Mouse (Mus musculus) heart, postnatal 0 days (tissue): Measurements from ENCODE around the gene Dlg4. TPM values are rescaled to one million over a fixed set of nuclear protein-coding genes. Genes with fewer than 3 reads are reported as not detected.
"Not testable (repeated sequence)": the region's sequence is repeated elsewhere in the genome, so short reads cannot be mapped to it uniquely, and the experiment has no call there.

Experiments used
- ATAC-seq: fragments of 200-750 bp; cut with Nextera tagmentation; 2 replicates; pipeline ENCODE4 v1.8.0; 2017; ENCODE audit warnings: low read depth, moderate number of reproducible peaks, moderate library complexity; ENCODE audit not compliant: insufficient read depth
- DNase-seq: peaks from one replicate; pipeline ENCODE4 v3.0.0-alpha.2; 2016; ENCODE audit warnings: low spot score
- H3K27ac ChIP-seq: fragments of 300-500 bp; sonication (generic); 2 replicates; pipeline ENCODE4 v1.5.1; 2014; ENCODE audit warnings: low read depth, mild to moderate bottlenecking
- H3K27me3 ChIP-seq: fragments of 300-500 bp; sonication (generic); 2 replicates; pipeline ENCODE4 v1.6.1; 2014; ENCODE audit warnings: low read length, mixed read lengths; ENCODE audit not compliant: control insufficient read depth, insufficient read depth
- H3K36me3 ChIP-seq: fragments of 300-500 bp; sonication (generic); replicated peaks from 2 replicates; pipeline ENCODE4 v1.6.1; 2014; ENCODE audit warnings: low read length, mixed read lengths; ENCODE audit not compliant: control insufficient read depth, insufficient read depth
- H3K4me1 ChIP-seq: fragments of 300-500 bp; sonication (generic); 2 replicates; pipeline ENCODE4 v1.6.1; 2014; ENCODE audit warnings: antibody characterized with exemption; ENCODE audit not compliant: control insufficient read depth, insufficient read depth
- H3K4me2 ChIP-seq: fragments of 300-500 bp; sonication (generic); 2 replicates; pipeline ENCODE4 v1.6.1; 2014; ENCODE audit warnings: low read depth, mild to moderate bottlenecking, low read length, moderate library complexity
- H3K4me3 ChIP-seq: fragments of 300-500 bp; sonication (generic); 2 replicates; pipeline ENCODE4 v1.5.1; 2014; ENCODE audit warnings: low read depth, low read length
- H3K9ac ChIP-seq: fragments of 300-500 bp; sonication (generic); replicated peaks from 2 replicates; pipeline ENCODE4 v1.6.1; 2014; ENCODE audit warnings: low read depth, low read length, mixed read lengths
- H3K9me3 ChIP-seq: fragments of 300-500 bp; sonication (generic); replicated peaks from 2 replicates; pipeline ENCODE4 v1.6.1; 2016; ENCODE audit warnings: low read length; ENCODE audit not compliant: control insufficient read depth
- CTCF ChIP-seq: IDR thresholded peaks from 2 replicates; pipeline ENCODE4 v1.5.1; 2016; ENCODE audit warnings: antibody characterized with exemption, control low read depth, low read depth
- EP300 ChIP-seq: IDR thresholded peaks from 2 replicates; pipeline ENCODE4 v1.6.1; 2016; ENCODE audit warnings: antibody characterized with exemption, low read depth
- WGBS: fragments of 180-500 bp; shearing (Covaris S2); extraction: QIAGEN DNeasy Blood & Tissue Kit; methylation state at CpG from one replicate; pipeline ENCODE4 v1.1.7; 2014; 5-methylcytosine and 5-hydroxymethylcytosine counted together
- polyA plus RNA-seq: library from polyadenylated mRNA; unstranded; fragments of >200 nt; fragmentation: Nextera tagmentation; extraction: Ambion mirVana; gene quantifications from 2 replicates; pipeline ENCODE4 v1.2.1, GENCODE M21; 2015
- total RNA-seq: library from RNA; depleted of rRNA; stranded (reverse); fragments of >200 nt; gene quantifications from 2 replicates; pipeline ENCODE4 v1.2.3, GENCODE M21; 2014; ENCODE audit warnings: low replicate concordance

Dlg4 gene
- total and polyA plus RNA-seq, 2 experiments from 2014 or later: 2.2 to 10.3 TPM

DNA sequence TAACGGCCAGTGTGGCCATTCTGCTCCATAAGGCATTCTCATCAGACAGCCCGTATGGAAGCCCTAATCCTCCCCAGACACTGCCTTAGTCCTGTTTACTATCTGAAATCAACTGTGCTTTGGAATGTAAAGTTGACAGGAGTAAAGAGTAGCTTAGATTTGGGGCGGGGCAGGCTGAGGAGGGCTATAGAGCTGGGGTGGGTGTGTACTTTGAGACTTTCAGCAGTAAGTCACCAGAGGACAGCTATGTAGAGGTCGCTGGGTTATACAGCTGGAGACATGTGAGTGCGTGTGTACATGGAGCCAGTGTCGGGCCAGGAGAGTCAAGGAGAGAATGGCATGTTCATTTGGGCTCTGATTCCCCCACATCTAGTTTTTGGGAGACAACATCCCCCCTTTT, 43.2 kb downstream of the Dlg4 start:
- Histone ChIP-seq H3K4me3 (no peak overlapping the region), H3K4me1 (no peaks in the 10 kb centered on the region), H3K36me3 (no peaks in the 10 kb centered on the region), H3K27me3 (no peaks in the 10 kb centered on the region), H3K4me2 (no peak overlapping the region), H3K9ac (no peak overlapping the region), H3K27ac (no peak overlapping the region), H3K9me3 (no peaks in the 10 kb centered on the region)
- DNase-seq: no peak
- 31% methylated on average over 6 of the region's 6 CpGs for WGBS
- ATAC-seq: no peak
- TF ChIP-seq CTCF (no peak), EP300 (no peak)

DNA sequence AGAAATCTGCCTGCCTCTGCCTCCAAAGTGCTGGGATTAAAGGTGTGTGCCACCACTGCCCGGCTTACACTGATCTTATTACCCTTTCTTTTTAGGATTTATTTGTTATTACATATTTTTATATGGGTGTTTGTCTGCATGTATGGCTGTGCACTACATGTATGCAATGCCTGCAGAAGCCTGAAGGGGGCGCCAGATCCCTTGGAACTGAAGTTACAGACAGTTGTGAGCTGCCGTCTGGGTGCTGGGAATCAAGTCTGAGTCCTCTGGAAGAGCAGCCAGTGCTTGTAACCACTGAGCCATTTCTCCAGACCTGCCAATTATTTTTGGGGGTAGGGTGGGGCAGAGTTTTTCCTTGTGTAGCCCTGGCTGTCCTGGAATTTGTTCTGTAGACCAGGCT, 46.3 kb downstream of the Dlg4 start:
- H3K4me2 ChIP-seq: no peak overlapping the region
- H3K27ac ChIP-seq: no peak overlapping the region
- 70% methylated on average over 3 of the region's 3 CpGs for WGBS
- H3K4me3 ChIP-seq: no peak overlapping the region
- H3K27me3 ChIP-seq: no peaks in the 10 kb centered on the region
- ATAC-seq: no peak
- no peaks in the 10 kb centered on the region for H3K36me3 ChIP-seq
- TF ChIP-seq EP300 (no peak), CTCF (no peak)
- no peak for DNase-seq
- H3K4me1 ChIP-seq: no peaks in the 10 kb centered on the region
- H3K9me3 ChIP-seq: no peaks in the 10 kb centered on the region
- H3K9ac ChIP-seq: no peak overlapping the region

DNA sequence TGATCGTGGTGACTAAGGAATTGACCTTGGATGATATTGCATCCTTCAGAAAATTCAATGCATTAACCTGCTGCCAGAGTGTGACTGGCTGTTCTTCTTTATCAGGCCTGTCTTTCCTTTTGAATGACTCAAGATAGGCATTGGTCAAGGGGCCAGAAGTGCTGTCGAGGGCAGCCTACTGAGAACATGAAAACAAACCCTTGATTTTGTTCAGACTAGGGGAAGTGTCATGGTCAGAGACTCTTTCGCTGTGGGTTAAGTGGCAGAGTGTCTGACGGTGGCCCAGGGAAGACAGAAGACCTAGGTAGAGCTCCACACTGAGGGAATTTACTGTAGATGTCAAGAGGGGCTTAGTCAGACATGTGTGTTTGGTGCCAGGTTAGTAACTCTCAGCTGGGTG, 50.0 kb downstream of the Dlg4 start:
- DNase-seq: no peak

DNA sequence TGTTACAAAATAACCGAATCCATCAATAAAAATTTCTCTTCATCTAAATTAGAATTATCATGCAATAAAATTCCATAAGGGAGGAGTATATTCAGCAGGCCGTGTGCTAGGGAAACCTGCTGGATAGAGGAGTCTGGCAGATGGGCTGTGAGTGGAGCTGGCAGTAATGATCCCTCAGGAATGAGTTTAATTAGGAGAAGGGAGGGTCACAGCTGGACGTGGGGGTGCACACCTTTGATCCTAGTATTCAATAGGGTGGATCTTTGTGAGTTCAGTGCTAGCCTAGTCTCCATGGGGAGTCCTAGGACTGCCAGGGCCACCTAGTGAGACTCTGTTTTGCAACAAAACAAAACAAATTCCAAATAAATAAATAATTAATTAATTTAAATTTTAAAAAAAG, 51.5 kb downstream of the Dlg4 start:
- no peak for TF ChIP-seq CTCF
- TF ChIP-seq EP300: no peak
- Histone ChIP-seq H3K4me1 (no peaks in the 10 kb centered on the region), H3K9ac (no peak overlapping the region), H3K27me3 (no peaks in the 10 kb centered on the region), H3K4me3 (no peak overlapping the region), H3K27ac (no peak overlapping the region), H3K9me3 (no peaks in the 10 kb centered on the region), H3K4me2 (no peak overlapping the region), H3K36me3 (no peaks in the 10 kb centered on the region)
- WGBS: 53% methylated on average over 3 of the region's 3 CpGs
- DNase-seq (no peak), ATAC-seq (no peak)

More for the DNA sequence above, 50.0 kb downstream of the Dlg4 start:
- Histone ChIP-seq H3K9ac (no peak overlapping the region), H3K27me3 (no peaks in the 10 kb centered on the region), H3K4me1 (no peaks in the 10 kb centered on the region), H3K4me3 (no peak overlapping the region), H3K27ac (no peak overlapping the region), H3K4me2 (no peak overlapping the region), H3K36me3 (no peaks in the 10 kb centered on the region), H3K9me3 (no peaks in the 10 kb centered on the region)
- TF ChIP-seq CTCF: no peak
- no peak for TF ChIP-seq EP300
- no peak for ATAC-seq
- 34% methylated on average over 4 of the region's 4 CpGs for WGBS

DNA sequence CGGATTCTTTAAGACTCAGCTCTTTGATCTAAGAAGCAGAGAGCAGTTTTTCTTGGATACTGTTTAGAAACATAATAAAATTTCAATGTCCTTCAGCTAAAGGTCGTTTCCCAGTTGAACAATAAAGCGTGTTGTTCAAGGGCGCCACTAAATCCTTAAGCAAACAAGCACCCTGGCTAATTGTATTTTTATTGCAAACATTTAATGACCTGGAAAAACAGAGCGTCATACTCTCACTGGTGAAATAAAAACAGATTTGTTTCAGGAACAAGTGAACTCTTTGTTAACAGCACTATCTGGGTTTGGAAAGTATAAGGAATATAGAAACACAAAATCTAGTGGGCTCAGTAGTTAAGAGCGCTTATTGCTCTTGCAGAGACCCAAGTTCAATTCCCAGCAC, 53.3 kb downstream of the Dlg4 start:
- TF ChIP-seq CTCF (no peak), EP300 (no peak)
- no peak for ATAC-seq
- DNase-seq: no peak

DNA sequence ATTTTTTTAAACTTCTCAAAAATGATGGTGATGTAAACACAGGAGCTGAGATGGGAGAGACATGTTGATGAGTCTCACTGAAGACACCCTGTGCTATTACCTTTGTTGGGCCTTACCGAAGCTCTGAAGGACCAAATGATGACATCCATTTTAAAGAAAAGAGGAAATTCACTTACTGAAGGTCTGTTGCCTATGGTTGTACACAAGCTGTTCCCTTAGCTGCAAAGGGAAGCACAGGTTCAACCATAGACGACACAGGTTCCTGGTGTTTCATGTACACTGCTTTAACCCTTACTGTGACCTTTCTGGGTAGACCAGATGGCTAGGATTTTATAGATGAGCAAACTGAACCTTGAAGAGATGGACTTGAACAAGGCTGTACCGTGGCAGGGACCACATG, 53.9 kb downstream of the Dlg4 start:
- not testable (repeated sequence) for H3K4me1 ChIP-seq, H3K4me2 ChIP-seq, H3K36me3 ChIP-seq, H3K9me3 ChIP-seq, H3K27me3 ChIP-seq, H3K4me3 ChIP-seq, DNase-seq, H3K27ac ChIP-seq, ATAC-seq, H3K9ac ChIP-seq
- WGBS: 74% methylated on average over 3 of the region's 3 CpGs

More for the DNA sequence above, 53.3 kb downstream of the Dlg4 start:
- no peak overlapping the region for H3K27ac ChIP-seq
- H3K9me3 ChIP-seq: no peaks in the 10 kb centered on the region
- H3K4me3 ChIP-seq: no peak overlapping the region
- H3K4me1 ChIP-seq: no peaks in the 10 kb centered on the region
- H3K4me2 ChIP-seq: no peak overlapping the region
- H3K9ac ChIP-seq: no peak overlapping the region
- H3K27me3 ChIP-seq: peaks cover 4% of the 10 kb centered on the region; the same call in 1 of the 2 replicates
- 61% methylated on average over 6 of the region's 6 CpGs for WGBS
- no peaks in the 10 kb centered on the region for H3K36me3 ChIP-seq
